Mouse (Mus musculus) liver, adult 2 months (tissue): ENCODE data around the gene Babam2.

ENCODE experiments used
- CTCF ChIP-seq: fragments of 200-500 bp; IDR thresholded peaks from 2 replicates; pipeline ENCODE4 v1.5.1; 2011; ENCODE audit warnings: low read depth, low read length, control low read depth
- POLR2A ChIP-seq: fragments of 200-500 bp; IDR thresholded peaks from 2 replicates; pipeline ENCODE4 v1.6.1; 2011; ENCODE audit warnings: low read length, control low read depth; ENCODE audit not compliant: insufficient read depth; ENCODE audit errors: extremely low read depth

DNA sequence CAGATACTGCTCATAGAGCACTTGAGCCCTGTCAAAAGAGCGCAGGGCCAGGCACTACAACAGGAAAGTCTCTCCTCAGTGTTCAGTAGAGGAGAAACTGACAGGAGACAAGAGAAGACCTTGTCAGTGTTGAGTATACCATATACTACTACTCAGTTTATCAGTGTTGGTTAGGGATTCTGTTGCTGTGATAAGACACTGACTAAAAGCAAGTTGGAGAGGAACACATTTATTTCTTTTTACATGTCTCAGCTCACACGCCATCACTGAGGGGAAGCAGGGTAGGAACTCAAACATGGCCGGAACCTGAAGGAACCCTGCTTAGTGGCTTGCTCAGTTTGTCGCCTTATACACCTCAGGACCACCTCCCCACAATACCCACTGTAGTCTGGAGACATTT lies 64.4 kb downstream of the Babam2 start:
- TF ChIP-seq CTCF: no peak
- TF ChIP-seq POLR2A: no peak
